Mouse (Mus musculus): ENCODE results near the gene Nudt7. TPM values are rescaled to one million over a fixed set of nuclear protein-coding genes. Genes with fewer than 3 reads are reported as not detected.

Nudt7 gene
- 16.4 and 20.3 TPM in 2 replicates for polyA plus RNA-seq (2015; fragmentation: Nextera tagmentation; extraction: Ambion mirVana)

- ATAC-seq (ENCODE audit: insufficient read depth, low FRiP score), result peak; percentile 96
These were observed at the start of gene Nudt7 for GRCm38 (mm10) chr8:114133510-114134362. Gene Nudt7, plus strand, starts transcription at chr8:114133557.

DNA sequence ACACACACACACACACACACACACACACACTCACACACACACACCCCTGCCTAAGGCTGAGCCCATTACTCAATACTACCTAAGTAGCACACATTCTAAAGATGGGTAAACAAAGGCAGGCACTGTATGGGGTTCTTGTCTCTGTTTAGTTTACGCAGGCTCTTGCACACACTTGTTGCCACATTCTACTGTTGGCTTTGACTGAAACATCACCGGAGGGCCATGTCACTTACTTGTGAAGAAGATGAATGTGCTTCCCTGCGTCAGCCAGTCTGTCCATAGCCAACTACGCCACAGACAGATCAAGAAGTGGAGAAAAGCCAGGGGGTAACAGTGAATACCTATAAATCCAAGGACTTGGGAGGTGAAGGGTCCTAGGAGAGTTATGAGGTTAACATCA, 45.4 kb upstream of the Nudt7 start:
- WGBS, result 71% methylated on average over 4 of the region's 4 CpGs

More at GRCm38 (mm10) chr8:114133510-114134362, at the start of gene Nudt7:
- H3K36me3 ChIP-seq (ENCODE audit: control insufficient read depth, insufficient read depth, low read length), result no peaks in the 10 kb centered on the region
- no peaks in the 10 kb centered on the region for H3K27me3 ChIP-seq (ENCODE audit: control insufficient read depth, insufficient read depth, low read length)
- H3K4me1 ChIP-seq (ENCODE audit: control insufficient read depth, insufficient read depth, low read length), result peaks cover 6% of the 10 kb centered on the region
- under 1% methylated on average over 23 of the region's 23 CpGs for WGBS
- H3K4me2 ChIP-seq (ENCODE audit: low read depth, low read length), result peak within 1 kb of the TSS; percentile 84
- peak within 1 kb of the TSS; percentile 71 for H3K4me3 ChIP-seq (replicated peaks; ENCODE audit: low read length)
- peak within 1 kb of the TSS; percentile 82 for H3K9ac ChIP-seq (ENCODE audit: low read length)
- H3K9me3 ChIP-seq (replicated peaks; ENCODE audit: control insufficient read depth, low read length), result no peaks in the 10 kb centered on the region
- peak within 1 kb of the TSS; percentile 73 for H3K27ac ChIP-seq (ENCODE audit: low read length)

GRCm38 (mm10) chr8:114090736-114091135, 42.6 kb upstream of the Nudt7 start:
- H3K27ac ChIP-seq (ENCODE audit: low read length), result no peak overlapping the region
- H3K27me3 ChIP-seq (ENCODE audit: control insufficient read depth, insufficient read depth, low read length), result no peaks in the 10 kb centered on the region
- no peaks in the 10 kb centered on the region for H3K9me3 ChIP-seq (replicated peaks; ENCODE audit: control insufficient read depth, low read length)
- H3K36me3 ChIP-seq (ENCODE audit: control insufficient read depth, insufficient read depth, low read length), result no peaks in the 10 kb centered on the region
- no peak overlapping the region for H3K4me2 ChIP-seq (ENCODE audit: low read depth, low read length)
- H3K4me3 ChIP-seq (replicated peaks; ENCODE audit: low read length), result no peak overlapping the region
- H3K4me1 ChIP-seq (ENCODE audit: control insufficient read depth, insufficient read depth, low read length), result no peaks in the 10 kb centered on the region
- no peak overlapping the region for H3K9ac ChIP-seq (ENCODE audit: low read length)
- no peak for ATAC-seq (ENCODE audit: insufficient read depth, low FRiP score)
- WGBS, result 85% methylated on average over 4 of the region's 4 CpGs

More for the DNA sequence above, 45.4 kb upstream of the Nudt7 start:
- no peak overlapping the region for H3K9ac ChIP-seq (ENCODE audit: low read length)
- no peaks in the 10 kb centered on the region for H3K27me3 ChIP-seq (ENCODE audit: control insufficient read depth, insufficient read depth, low read length)
- H3K4me1 ChIP-seq (ENCODE audit: control insufficient read depth, insufficient read depth, low read length), result no peaks in the 10 kb centered on the region
- H3K36me3 ChIP-seq (ENCODE audit: control insufficient read depth, insufficient read depth, low read length), result no peaks in the 10 kb centered on the region
- no peaks in the 10 kb centered on the region for H3K9me3 ChIP-seq (replicated peaks; ENCODE audit: control insufficient read depth, low read length)
- no peak overlapping the region for H3K4me3 ChIP-seq (replicated peaks; ENCODE audit: low read length)
- ATAC-seq (ENCODE audit: insufficient read depth, low FRiP score), result no peak
- H3K4me2 ChIP-seq (ENCODE audit: low read depth, low read length), result no peak overlapping the region
- H3K27ac ChIP-seq (ENCODE audit: low read length), result no peak overlapping the region

- no peak for ATAC-seq (ENCODE audit: insufficient read depth, low FRiP score)
- H3K9ac ChIP-seq (ENCODE audit: low read length), result no peak overlapping the region
- H3K4me1 ChIP-seq (ENCODE audit: control insufficient read depth, insufficient read depth, low read length), result no peaks in the 10 kb centered on the region
- no peaks in the 10 kb centered on the region for H3K9me3 ChIP-seq (replicated peaks; ENCODE audit: control insufficient read depth, low read length)
- WGBS, result 78% methylated on average over 3 of the region's 3 CpGs
- H3K4me2 ChIP-seq (ENCODE audit: low read depth, low read length), result no peak overlapping the region
- no peak overlapping the region for H3K27ac ChIP-seq (ENCODE audit: low read length)
- H3K4me3 ChIP-seq (replicated peaks; ENCODE audit: low read length), result no peak overlapping the region
- no peaks in the 10 kb centered on the region for H3K27me3 ChIP-seq (ENCODE audit: control insufficient read depth, insufficient read depth, low read length)
- H3K36me3 ChIP-seq (ENCODE audit: control insufficient read depth, insufficient read depth, low read length), result no peaks in the 10 kb centered on the region
These were observed 40.0 kb upstream of the Nudt7 start for GRCm38 (mm10) chr8:114093321-114093720.

DNA sequence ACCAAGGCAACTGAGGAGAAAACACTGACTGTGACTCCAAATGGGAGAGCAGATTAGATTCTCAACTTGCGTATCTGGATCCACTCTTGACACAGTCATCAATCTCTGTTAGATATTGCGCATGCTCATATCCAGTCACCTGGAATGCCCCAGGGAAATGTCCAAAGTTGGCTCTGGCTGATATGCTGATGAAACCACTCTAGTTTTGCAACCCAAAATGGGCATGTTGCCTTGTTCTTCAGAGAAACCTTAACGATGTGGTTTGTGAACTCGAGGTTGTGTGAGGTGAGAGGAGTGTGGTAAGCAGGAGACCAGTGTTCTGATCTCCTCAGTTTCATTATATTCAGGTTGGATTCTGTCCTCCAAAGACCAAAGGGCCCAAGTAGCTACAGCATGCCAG, 38.8 kb upstream of the Nudt7 start:
- H3K9ac ChIP-seq (ENCODE audit: low read length), result no peak overlapping the region
- no peaks in the 10 kb centered on the region for H3K27me3 ChIP-seq (ENCODE audit: control insufficient read depth, insufficient read depth, low read length)
- no peaks in the 10 kb centered on the region for H3K4me1 ChIP-seq (ENCODE audit: control insufficient read depth, insufficient read depth, low read length)
- no peaks in the 10 kb centered on the region for H3K9me3 ChIP-seq (replicated peaks; ENCODE audit: control insufficient read depth, low read length)
- H3K4me3 ChIP-seq (replicated peaks; ENCODE audit: low read length), result no peak overlapping the region
- H3K27ac ChIP-seq (ENCODE audit: low read length), result no peak overlapping the region
- 91% methylated on average over 4 of the region's 4 CpGs for whole genome bisulfite sequencing
- ATAC-seq (ENCODE audit: insufficient read depth, low FRiP score), result no peak
- no peak overlapping the region for H3K4me2 ChIP-seq (ENCODE audit: low read depth, low read length)
- no peaks in the 10 kb centered on the region for H3K36me3 ChIP-seq (ENCODE audit: control insufficient read depth, insufficient read depth, low read length)

DNA sequence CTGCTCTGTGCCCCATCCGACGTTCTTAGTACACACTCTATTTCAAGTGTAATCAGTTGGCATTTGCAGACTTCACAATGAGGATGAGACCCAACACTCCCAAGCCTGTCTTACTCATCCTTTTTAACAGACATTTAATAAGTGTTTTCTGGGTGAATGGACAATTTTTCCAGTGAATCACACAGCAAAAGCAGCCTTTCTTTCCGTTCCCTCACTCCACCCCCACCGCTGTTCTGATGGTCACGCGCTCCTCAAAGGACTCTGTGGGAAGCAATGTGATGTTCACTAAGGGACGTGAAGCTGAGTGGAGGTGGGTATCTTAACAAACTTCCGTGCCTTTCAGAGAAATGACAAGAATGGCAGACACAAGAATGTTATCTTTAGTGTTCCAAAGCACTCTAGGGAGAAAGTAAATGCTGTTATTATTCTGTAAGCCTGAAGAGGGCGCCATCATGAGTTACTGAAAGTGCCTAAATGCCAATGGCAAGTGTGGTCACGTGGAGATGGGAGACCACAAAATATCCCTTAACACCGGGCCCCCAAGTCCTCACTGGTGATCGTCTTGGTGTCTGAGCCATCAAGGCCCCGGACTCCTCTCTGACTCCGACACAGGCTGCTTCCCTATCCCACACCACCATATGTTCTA, 32.7 kb upstream of the Nudt7 start:
- Histone ChIP-seq H3K27ac (ENCODE audit: low read length) (no peak overlapping the region), H3K4me1 (ENCODE audit: control insufficient read depth, insufficient read depth, low read length) (no peaks in the 10 kb centered on the region), H3K4me2 (ENCODE audit: low read depth, low read length) (no peak overlapping the region), H3K9ac (ENCODE audit: low read length) (no peak overlapping the region), H3K9me3 (replicated peaks; ENCODE audit: control insufficient read depth, low read length) (no peaks in the 10 kb centered on the region), H3K4me3 (replicated peaks; ENCODE audit: low read length) (no peak overlapping the region), H3K27me3 (ENCODE audit: control insufficient read depth, insufficient read depth, low read length) (no peaks in the 10 kb centered on the region), H3K36me3 (ENCODE audit: control insufficient read depth, insufficient read depth, low read length) (no peaks in the 10 kb centered on the region)
- 84% methylated on average over 14 of the region's 14 CpGs for WGBS
- no peak for ATAC-seq (ENCODE audit: insufficient read depth, low FRiP score)

DNA sequence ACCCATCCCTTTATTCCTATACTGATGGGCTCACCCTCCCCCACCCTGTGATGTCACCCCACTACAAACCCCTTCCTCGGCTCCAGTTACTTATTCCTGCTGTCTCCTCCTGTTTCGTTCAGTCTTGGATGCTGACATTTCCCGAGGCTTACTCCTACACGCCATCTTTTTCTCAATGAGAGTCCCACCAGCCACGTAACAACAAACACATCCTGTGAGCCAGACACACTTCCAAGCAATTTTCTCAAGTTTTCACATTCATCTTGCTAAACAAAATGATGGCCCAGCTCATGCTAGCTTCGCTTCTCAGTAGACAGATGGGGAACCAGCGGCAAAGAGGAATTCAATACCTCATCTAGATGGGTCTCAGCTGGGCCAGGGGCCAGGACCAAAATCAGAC, 30.0 kb upstream of the Nudt7 start:
- ATAC-seq (ENCODE audit: insufficient read depth, low FRiP score), result no peak
- Histone ChIP-seq H3K9me3 (replicated peaks; ENCODE audit: control insufficient read depth, low read length) (no peaks in the 10 kb centered on the region), H3K36me3 (ENCODE audit: control insufficient read depth, insufficient read depth, low read length) (no peaks in the 10 kb centered on the region), H3K9ac (ENCODE audit: low read length) (no peak overlapping the region), H3K4me3 (replicated peaks; ENCODE audit: low read length) (no peak overlapping the region), H3K4me1 (ENCODE audit: control insufficient read depth, insufficient read depth, low read length) (no peaks in the 10 kb centered on the region), H3K4me2 (ENCODE audit: low read depth, low read length) (no peak overlapping the region), H3K27ac (ENCODE audit: low read length) (no peak overlapping the region), H3K27me3 (ENCODE audit: control insufficient read depth, insufficient read depth, low read length) (no peaks in the 10 kb centered on the region)
- 70% methylated on average over 7 of the region's 7 CpGs for WGBS

GRCm38 (mm10) chr8:114105971-114106370, 27.4 kb upstream of the Nudt7 start:
- Histone ChIP-seq H3K9ac (ENCODE audit: low read length) (no peak overlapping the region), H3K4me3 (replicated peaks; ENCODE audit: low read length) (no peak overlapping the region), H3K27ac (ENCODE audit: low read length) (no peak overlapping the region), H3K27me3 (ENCODE audit: control insufficient read depth, insufficient read depth, low read length) (no peaks in the 10 kb centered on the region), H3K9me3 (replicated peaks; ENCODE audit: control insufficient read depth, low read length) (no peaks in the 10 kb centered on the region), H3K4me1 (ENCODE audit: control insufficient read depth, insufficient read depth, low read length) (no peaks in the 10 kb centered on the region), H3K4me2 (ENCODE audit: low read depth, low read length) (no peak overlapping the region), H3K36me3 (ENCODE audit: control insufficient read depth, insufficient read depth, low read length) (no peaks in the 10 kb centered on the region)
- ATAC-seq (ENCODE audit: insufficient read depth, low FRiP score), result no peak
- 83% methylated on average over 5 of the region's 5 CpGs for WGBS

DNA sequence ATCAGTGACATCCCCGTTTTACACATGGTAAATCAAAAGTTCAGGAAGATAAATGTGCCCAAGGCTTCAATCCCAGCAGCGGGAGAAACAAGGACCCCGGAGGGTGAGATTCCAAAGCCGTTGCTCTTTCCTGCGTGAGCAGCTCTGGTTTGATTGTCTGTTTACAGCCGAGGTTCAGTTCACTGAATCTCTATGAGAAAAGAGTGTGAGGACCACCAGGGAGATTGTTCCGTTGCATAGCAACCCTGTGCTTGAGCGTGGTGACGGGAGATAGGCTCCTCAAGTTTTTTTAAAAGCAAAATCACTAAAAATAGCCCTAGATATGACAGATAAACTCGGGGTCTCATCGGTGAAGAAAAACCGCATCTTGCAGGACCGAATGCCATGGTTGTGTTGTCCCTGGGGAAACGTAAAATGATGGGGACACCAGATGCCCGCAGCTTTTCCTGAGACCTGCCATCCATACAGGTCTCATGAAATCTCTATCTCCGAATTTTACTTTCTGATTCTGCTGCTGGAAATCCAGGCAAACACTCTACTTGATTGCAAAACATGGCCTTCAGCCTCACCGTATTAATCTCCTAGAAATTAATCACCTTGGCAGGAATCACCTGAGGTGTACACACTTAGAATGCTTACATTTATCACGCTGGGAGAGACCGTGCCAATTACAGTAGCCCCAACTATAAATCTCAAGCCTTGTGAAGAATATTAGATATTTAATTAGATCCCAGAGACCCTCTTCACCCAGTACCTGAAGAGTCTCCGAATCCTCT, 23.8 kb upstream of the Nudt7 start:
- ATAC-seq (ENCODE audit: insufficient read depth, low FRiP score), result no peak
- H3K27ac ChIP-seq (ENCODE audit: low read length), result no peak overlapping the region
- H3K9ac ChIP-seq (ENCODE audit: low read length), result no peak overlapping the region
- no peaks in the 10 kb centered on the region for H3K4me1 ChIP-seq (ENCODE audit: control insufficient read depth, insufficient read depth, low read length)
- no peaks in the 10 kb centered on the region for H3K9me3 ChIP-seq (replicated peaks; ENCODE audit: control insufficient read depth, low read length)
- H3K4me3 ChIP-seq (replicated peaks; ENCODE audit: low read length), result no peak overlapping the region
- no peaks in the 10 kb centered on the region for H3K27me3 ChIP-seq (ENCODE audit: control insufficient read depth, insufficient read depth, low read length)
- 69% methylated on average over 20 of the region's 20 CpGs for WGBS
- H3K36me3 ChIP-seq (ENCODE audit: control insufficient read depth, insufficient read depth, low read length), result no peaks in the 10 kb centered on the region
- no peak overlapping the region for H3K4me2 ChIP-seq (ENCODE audit: low read depth, low read length)

Measured in stomach, embryonic 16.5 days (tissue).